Mouse (Mus musculus): ENCODE measurements at regions not wholly inside any gene's neighbourhood (a gene's known extent, or its start where the extent isn't known, plus 50 kb on each side); places are given as distances from the start of the nearest gene placed in this dataset.
"Not testable (repeated sequence)": the region's sequence is repeated elsewhere in the genome, so short reads cannot be mapped to it uniquely, and the experiment has no call there.

DNA sequence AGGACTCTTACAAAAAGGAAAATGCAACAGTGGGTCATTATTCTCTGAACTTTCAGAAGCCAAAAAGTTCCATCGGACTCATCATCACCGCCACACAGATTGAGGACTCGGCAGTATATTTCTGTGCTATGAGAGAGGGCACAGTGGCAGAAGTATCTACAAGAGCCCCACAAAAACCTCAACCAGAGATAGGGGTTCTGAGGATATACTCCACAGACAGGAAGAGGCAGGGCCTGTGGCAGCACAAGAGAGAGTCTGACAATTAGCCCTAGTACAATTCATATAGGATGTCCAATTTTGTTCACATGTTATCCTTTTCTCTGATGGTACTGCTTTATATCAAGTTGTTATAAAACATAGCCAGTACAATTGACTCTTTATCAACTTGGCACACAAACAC is 552.1 kb upstream of the Olfr1507 start:
- H3K4me1 ChIP-seq (ENCODE audit: control insufficient read depth in 1 of 2, insufficient read depth in 2 of 2); dilution Hi-C loops (cut with MboI; ENCODE audit: extremely low pct_ligation_motif_present, extremely low pct_unique_long_range_greater_than_20kb, low sequenced_read_pairs); H3K79me2 ChIP-seq (replicated peaks; ENCODE audit: control insufficient read depth, extremely low read depth, insufficient read depth, poor library complexity, severe bottlenecking); in situ Hi-C loops (cut with MboI; ENCODE audit: low pct_ligation_motif_present, low pct_unique_long_range_greater_than_20kb, low sequenced_read_pairs); H3K36me3 ChIP-seq (replicated peaks in 1 of 2; ENCODE audit: control insufficient read depth in 1 of 2, insufficient read depth in 1 of 2, low read length in 1 of 2); H3K27me3 ChIP-seq (replicated peaks); H3K4me2 ChIP-seq (ENCODE audit: insufficient read depth, low read depth, poor library complexity, severe bottlenecking); H3K27ac ChIP-seq (ENCODE audit: insufficient read depth, low read depth); H3K4me3 ChIP-seq (replicated peaks in 1 of 3; ENCODE audit: low read depth in 2 of 3, low read length in 2 of 3, poor library complexity in 1 of 3); H3K9me3 ChIP-seq (replicated peaks; ENCODE audit: low read length); DNase-seq (ENCODE audit: extremely low read depth); H3K9ac ChIP-seq (ENCODE audit: insufficient read depth, low read depth): not testable (repeated sequence)

DNA sequence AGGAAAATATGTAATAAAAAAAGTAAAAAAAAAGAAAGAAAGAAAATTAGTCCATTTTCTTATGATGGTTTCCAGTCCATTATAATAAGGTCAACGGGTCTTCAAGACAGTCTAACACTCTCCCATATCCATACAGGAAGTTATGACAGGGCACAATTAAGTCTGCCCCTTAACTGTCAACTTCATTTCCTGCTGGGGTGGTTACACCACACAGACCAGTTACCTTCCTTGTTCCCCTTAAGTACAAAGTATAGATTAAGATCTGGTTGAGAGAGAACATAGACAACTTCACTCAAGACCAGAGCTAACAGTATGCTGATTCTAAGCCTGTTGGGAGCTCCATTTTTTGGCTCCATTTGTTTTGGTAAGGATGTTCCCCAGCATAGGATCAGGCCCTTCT is 551.4 kb upstream of the Olfr1507 start:
- H3K9me3 ChIP-seq (replicated peaks; ENCODE audit: low read length); H3K79me2 ChIP-seq (replicated peaks; ENCODE audit: control insufficient read depth, extremely low read depth, insufficient read depth, poor library complexity, severe bottlenecking); H3K4me1 ChIP-seq (ENCODE audit: control insufficient read depth in 1 of 2, insufficient read depth in 2 of 2); DNase-seq (ENCODE audit: extremely low read depth); in situ Hi-C loops (cut with MboI; ENCODE audit: low pct_ligation_motif_present, low pct_unique_long_range_greater_than_20kb, low sequenced_read_pairs); H3K27ac ChIP-seq (ENCODE audit: insufficient read depth, low read depth); H3K36me3 ChIP-seq (replicated peaks in 1 of 2; ENCODE audit: control insufficient read depth in 1 of 2, insufficient read depth in 1 of 2, low read length in 1 of 2); H3K9ac ChIP-seq (ENCODE audit: insufficient read depth, low read depth); H3K27me3 ChIP-seq (replicated peaks); H3K4me3 ChIP-seq (replicated peaks in 1 of 3; ENCODE audit: low read depth in 2 of 3, low read length in 2 of 3, poor library complexity in 1 of 3); H3K4me2 ChIP-seq (ENCODE audit: insufficient read depth, low read depth, poor library complexity, severe bottlenecking); dilution Hi-C loops (cut with MboI; ENCODE audit: extremely low pct_ligation_motif_present, extremely low pct_unique_long_range_greater_than_20kb, low sequenced_read_pairs): not testable (repeated sequence)

DNA sequence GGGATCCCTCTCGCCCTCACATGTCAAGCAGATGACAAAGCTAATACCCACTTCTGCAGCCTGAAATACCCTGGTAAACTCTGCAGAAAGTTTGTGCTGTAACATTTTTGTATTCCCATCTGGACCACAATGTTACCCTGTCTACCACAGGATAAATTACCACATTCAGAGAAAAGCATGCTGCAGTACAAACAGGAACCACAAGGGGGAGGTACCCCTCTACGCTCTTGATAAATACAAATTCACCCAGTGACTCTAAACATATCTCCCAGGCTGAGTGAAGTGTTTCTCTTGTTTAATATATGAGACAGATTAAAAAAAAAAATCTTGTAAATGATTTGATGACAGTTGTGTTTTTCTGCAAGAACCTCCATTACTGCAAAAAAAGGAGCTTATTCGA is 549.8 kb upstream of the Olfr1507 start:
- dilution Hi-C loops (cut with MboI; ENCODE audit: extremely low pct_ligation_motif_present, extremely low pct_unique_long_range_greater_than_20kb, low sequenced_read_pairs); DNase-seq (ENCODE audit: extremely low read depth); H3K9me3 ChIP-seq (replicated peaks; ENCODE audit: low read length); H3K27ac ChIP-seq (ENCODE audit: insufficient read depth, low read depth); H3K9ac ChIP-seq (ENCODE audit: insufficient read depth, low read depth); H3K79me2 ChIP-seq (replicated peaks; ENCODE audit: control insufficient read depth, extremely low read depth, insufficient read depth, poor library complexity, severe bottlenecking); H3K4me3 ChIP-seq (replicated peaks in 1 of 3; ENCODE audit: low read depth in 2 of 3, low read length in 2 of 3, poor library complexity in 1 of 3); H3K27me3 ChIP-seq (replicated peaks); in situ Hi-C loops (cut with MboI; ENCODE audit: low pct_ligation_motif_present, low pct_unique_long_range_greater_than_20kb, low sequenced_read_pairs); H3K4me1 ChIP-seq (ENCODE audit: control insufficient read depth in 1 of 2, insufficient read depth in 2 of 2); H3K4me2 ChIP-seq (ENCODE audit: insufficient read depth, low read depth, poor library complexity, severe bottlenecking); H3K36me3 ChIP-seq (replicated peaks in 1 of 2; ENCODE audit: control insufficient read depth in 1 of 2, insufficient read depth in 1 of 2, low read length in 1 of 2): not testable (repeated sequence)

DNA sequence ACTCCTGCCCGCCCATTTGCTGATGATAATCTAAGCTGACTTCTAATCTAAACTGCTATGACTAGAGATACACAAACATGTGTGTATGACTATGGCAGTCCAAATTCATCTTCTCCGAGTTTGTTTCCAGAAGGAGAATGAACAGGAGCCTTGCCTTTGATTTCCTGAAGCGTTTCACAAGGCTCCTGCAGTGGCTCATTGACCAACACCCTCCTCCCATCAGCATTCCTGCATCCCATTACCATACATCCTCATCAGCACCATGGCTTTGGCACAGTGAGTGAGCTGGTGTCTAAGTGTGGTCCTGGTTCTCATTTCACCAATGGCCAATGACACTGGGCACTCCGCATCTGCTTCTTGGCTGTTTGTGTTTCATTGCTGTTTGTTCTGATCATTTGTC is 548.6 kb upstream of the Olfr1507 start:
- DNase-seq (ENCODE audit: extremely low read depth); dilution Hi-C loops (cut with MboI; ENCODE audit: extremely low pct_ligation_motif_present, extremely low pct_unique_long_range_greater_than_20kb, low sequenced_read_pairs); H3K9ac ChIP-seq (ENCODE audit: insufficient read depth, low read depth); in situ Hi-C loops (cut with MboI; ENCODE audit: low pct_ligation_motif_present, low pct_unique_long_range_greater_than_20kb, low sequenced_read_pairs); H3K4me2 ChIP-seq (ENCODE audit: insufficient read depth, low read depth, poor library complexity, severe bottlenecking); H3K79me2 ChIP-seq (replicated peaks; ENCODE audit: control insufficient read depth, extremely low read depth, insufficient read depth, poor library complexity, severe bottlenecking); H3K9me3 ChIP-seq (replicated peaks; ENCODE audit: low read length); H3K36me3 ChIP-seq (replicated peaks in 1 of 2; ENCODE audit: control insufficient read depth in 1 of 2, insufficient read depth in 1 of 2, low read length in 1 of 2); H3K27me3 ChIP-seq (replicated peaks); H3K27ac ChIP-seq (ENCODE audit: insufficient read depth, low read depth); H3K4me3 ChIP-seq (replicated peaks in 1 of 3; ENCODE audit: low read depth in 2 of 3, low read length in 2 of 3, poor library complexity in 1 of 3); H3K4me1 ChIP-seq (ENCODE audit: control insufficient read depth in 1 of 2, insufficient read depth in 2 of 2): not testable (repeated sequence)

DNA sequence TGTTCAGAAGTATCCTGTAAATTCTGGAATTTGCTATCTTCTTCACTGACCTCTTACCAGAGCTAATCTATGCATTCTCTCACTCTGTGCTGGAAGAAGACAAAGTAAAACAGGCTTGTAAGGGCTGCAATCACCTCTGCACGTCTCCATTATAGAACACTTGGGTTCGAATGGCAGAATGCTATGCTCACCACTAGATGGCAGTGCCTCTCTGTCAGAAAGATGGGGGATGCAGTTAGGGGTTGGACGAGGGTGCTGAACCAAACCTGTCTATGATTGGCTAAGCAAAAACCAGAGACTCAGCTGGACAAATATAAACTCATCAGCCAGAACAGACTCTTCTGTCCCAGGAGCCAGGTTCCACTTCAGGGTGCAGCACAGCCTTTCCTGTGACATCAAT is 546.5 kb upstream of the Olfr1507 start:
- H3K79me2 ChIP-seq (replicated peaks; ENCODE audit: control insufficient read depth, extremely low read depth, insufficient read depth, poor library complexity, severe bottlenecking); H3K27me3 ChIP-seq (replicated peaks); DNase-seq (ENCODE audit: extremely low read depth); dilution Hi-C loops (cut with MboI; ENCODE audit: extremely low pct_ligation_motif_present, extremely low pct_unique_long_range_greater_than_20kb, low sequenced_read_pairs); H3K4me3 ChIP-seq (replicated peaks in 1 of 3; ENCODE audit: low read depth in 2 of 3, low read length in 2 of 3, poor library complexity in 1 of 3); in situ Hi-C loops (cut with MboI; ENCODE audit: low pct_ligation_motif_present, low pct_unique_long_range_greater_than_20kb, low sequenced_read_pairs); H3K9ac ChIP-seq (ENCODE audit: insufficient read depth, low read depth); H3K9me3 ChIP-seq (replicated peaks; ENCODE audit: low read length); H3K4me1 ChIP-seq (ENCODE audit: control insufficient read depth in 1 of 2, insufficient read depth in 2 of 2); H3K27ac ChIP-seq (ENCODE audit: insufficient read depth, low read depth); H3K4me2 ChIP-seq (ENCODE audit: insufficient read depth, low read depth, poor library complexity, severe bottlenecking); H3K36me3 ChIP-seq (replicated peaks in 1 of 2; ENCODE audit: control insufficient read depth in 1 of 2, insufficient read depth in 1 of 2, low read length in 1 of 2): not testable (repeated sequence)

DNA sequence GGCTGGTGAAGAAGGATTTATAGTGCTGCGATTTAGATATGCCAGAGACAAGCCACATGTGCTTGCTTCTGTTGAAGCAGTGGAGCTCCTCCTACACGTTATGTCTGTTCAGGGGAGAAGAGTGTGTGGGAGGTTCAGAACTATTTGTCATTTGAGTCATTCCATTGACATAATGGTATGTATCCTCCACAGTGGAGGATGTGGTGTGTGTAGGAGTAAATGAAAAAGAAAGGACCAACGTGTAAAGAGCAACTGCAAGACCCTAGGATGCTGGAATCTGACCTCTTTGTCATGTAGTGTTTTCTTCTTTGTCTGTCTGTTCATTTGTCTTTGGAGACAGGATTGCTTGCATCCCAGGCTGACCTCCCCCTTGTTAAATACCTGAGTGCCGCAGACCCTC is 543.9 kb upstream of the Olfr1507 start:
- DNase-seq (ENCODE audit: extremely low read depth); H3K4me1 ChIP-seq (ENCODE audit: control insufficient read depth in 1 of 2, insufficient read depth in 2 of 2); H3K4me2 ChIP-seq (ENCODE audit: insufficient read depth, low read depth, poor library complexity, severe bottlenecking); in situ Hi-C loops (cut with MboI; ENCODE audit: low pct_ligation_motif_present, low pct_unique_long_range_greater_than_20kb, low sequenced_read_pairs); dilution Hi-C loops (cut with MboI; ENCODE audit: extremely low pct_ligation_motif_present, extremely low pct_unique_long_range_greater_than_20kb, low sequenced_read_pairs); H3K9me3 ChIP-seq (replicated peaks; ENCODE audit: low read length); H3K4me3 ChIP-seq (replicated peaks in 1 of 3; ENCODE audit: low read depth in 2 of 3, low read length in 2 of 3, poor library complexity in 1 of 3); H3K27ac ChIP-seq (ENCODE audit: insufficient read depth, low read depth); H3K36me3 ChIP-seq (replicated peaks in 1 of 2; ENCODE audit: control insufficient read depth in 1 of 2, insufficient read depth in 1 of 2, low read length in 1 of 2); H3K79me2 ChIP-seq (replicated peaks; ENCODE audit: control insufficient read depth, extremely low read depth, insufficient read depth, poor library complexity, severe bottlenecking); H3K27me3 ChIP-seq (replicated peaks); H3K9ac ChIP-seq (ENCODE audit: insufficient read depth, low read depth): not testable (repeated sequence)

GRCm38 (mm10) chr14:53034940-53035339 is 539.4 kb upstream of the Olfr1507 start:
- H3K79me2 ChIP-seq (replicated peaks; ENCODE audit: control insufficient read depth, extremely low read depth, insufficient read depth, poor library complexity, severe bottlenecking); H3K9ac ChIP-seq (ENCODE audit: insufficient read depth, low read depth); H3K36me3 ChIP-seq (replicated peaks in 1 of 2; ENCODE audit: control insufficient read depth in 1 of 2, insufficient read depth in 1 of 2, low read length in 1 of 2); H3K9me3 ChIP-seq (replicated peaks; ENCODE audit: low read length); H3K4me2 ChIP-seq (ENCODE audit: insufficient read depth, low read depth, poor library complexity, severe bottlenecking); H3K27ac ChIP-seq (ENCODE audit: insufficient read depth, low read depth); dilution Hi-C loops (cut with MboI; ENCODE audit: extremely low pct_ligation_motif_present, extremely low pct_unique_long_range_greater_than_20kb, low sequenced_read_pairs); H3K4me3 ChIP-seq (replicated peaks in 1 of 3; ENCODE audit: low read depth in 2 of 3, low read length in 2 of 3, poor library complexity in 1 of 3); H3K4me1 ChIP-seq (ENCODE audit: control insufficient read depth in 1 of 2, insufficient read depth in 2 of 2); in situ Hi-C loops (cut with MboI; ENCODE audit: low pct_ligation_motif_present, low pct_unique_long_range_greater_than_20kb, low sequenced_read_pairs); DNase-seq (ENCODE audit: extremely low read depth); H3K27me3 ChIP-seq (replicated peaks): not testable (repeated sequence)
